Mouse (Mus musculus) right cerebral cortex, postnatal 25 days (tissue): ENCODE data around the gene Strap.
"Not testable (repeated sequence)": the region's sequence is repeated elsewhere in the genome, so short reads cannot be mapped to it uniquely, and the experiment has no call there.

Experiments
- DNase-seq: peaks from one replicate; pipeline ENCODE4 v3.0.0; 2022

Gene Strap

GRCm38 (mm10) chr6:137734846-137735609, at the start of gene Strap:
Gene Strap (plus strand): TSS chr6:137735078.
- DNase-seq: peak; percentile 92

DNA sequence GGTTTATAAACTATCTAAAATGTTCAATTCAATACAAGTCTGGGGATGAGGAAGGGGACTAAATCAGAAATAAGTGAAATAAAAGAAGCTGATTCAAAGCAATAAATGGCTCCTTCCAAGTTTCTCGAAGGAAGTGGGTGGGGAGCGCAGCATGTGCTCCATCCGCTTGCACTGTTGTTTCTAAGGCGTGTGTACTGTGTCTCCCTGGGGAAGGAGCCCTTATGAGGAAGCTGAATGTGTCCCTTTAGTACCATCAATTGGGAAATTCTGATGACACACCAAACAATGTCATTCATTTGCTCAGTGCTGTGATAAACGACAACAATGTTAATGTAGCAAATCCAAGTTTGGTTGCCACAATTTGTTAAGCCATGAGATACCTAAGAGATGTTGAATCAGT, 47.2 kb upstream of the Strap start:
- no peak for DNase-seq

GRCm38 (mm10) chr6:137688079-137688478, 46.8 kb upstream of the Strap start:
- DNase-seq: no peak

DNA sequence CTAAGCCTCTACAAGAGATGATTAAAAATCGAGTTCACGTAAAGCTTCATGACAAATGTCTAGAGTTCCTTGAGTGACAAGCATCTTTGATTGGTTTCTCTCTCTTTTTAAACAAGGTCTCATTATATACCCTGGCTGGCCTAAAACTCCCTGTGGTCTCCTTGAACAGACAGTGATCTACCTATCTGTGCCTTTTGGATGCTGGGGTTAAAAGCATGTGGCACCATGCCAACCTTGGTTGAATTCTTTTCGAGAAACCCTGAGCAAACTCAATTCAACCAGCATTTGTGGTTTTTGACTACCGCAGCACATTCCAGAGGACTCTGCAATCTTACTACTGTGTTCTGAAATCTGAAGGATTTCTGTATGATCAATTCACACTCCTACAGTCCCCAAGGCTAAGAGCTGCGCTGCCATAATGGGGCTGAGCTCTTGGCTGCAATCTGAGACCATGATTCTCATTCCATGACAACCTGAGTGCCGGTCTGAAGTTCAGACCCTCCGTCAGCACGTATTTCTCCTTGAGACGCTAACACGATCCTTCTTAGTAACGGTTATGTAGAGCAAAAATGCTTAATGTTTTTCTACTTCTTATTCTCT, 46.3 kb upstream of the Strap start:
- DNase-seq: no peak

GRCm38 (mm10) chr6:137690550-137691119, 44.2 kb upstream of the Strap start:
- no peak for DNase-seq

GRCm38 (mm10) chr6:137694310-137694709, 40.6 kb upstream of the Strap start:
- DNase-seq: no peak

GRCm38 (mm10) chr6:137695046-137695445, 39.8 kb upstream of the Strap start:
- no peak for DNase-seq

GRCm38 (mm10) chr6:137696445-137697204, 38.3 kb upstream of the Strap start:
- DNase-seq: no peak

- DNase-seq: no peak
Measured at GRCm38 (mm10) chr6:137699434-137699833, 35.4 kb upstream of the Strap start.

DNA sequence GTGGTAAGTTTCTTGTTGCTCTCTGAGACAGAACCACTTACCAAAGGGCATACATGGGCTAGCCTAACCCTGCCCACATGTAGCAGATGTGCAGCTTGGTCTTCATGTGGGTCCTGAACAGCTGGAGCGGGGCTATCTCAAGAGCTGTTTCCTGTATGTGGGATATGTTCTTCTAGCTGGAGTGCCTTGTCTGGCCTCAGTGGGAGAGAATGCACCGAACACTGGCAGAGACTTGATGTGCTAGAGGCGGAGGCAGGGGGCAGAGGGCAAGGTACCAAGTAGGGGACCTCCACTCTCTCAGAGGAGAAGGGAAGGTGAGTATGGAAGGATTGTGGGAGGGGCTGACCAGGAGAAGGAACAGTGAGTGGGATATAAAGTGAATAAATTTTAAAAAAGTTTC, 32.7 kb upstream of the Strap start:
- DNase-seq: no peak

DNA sequence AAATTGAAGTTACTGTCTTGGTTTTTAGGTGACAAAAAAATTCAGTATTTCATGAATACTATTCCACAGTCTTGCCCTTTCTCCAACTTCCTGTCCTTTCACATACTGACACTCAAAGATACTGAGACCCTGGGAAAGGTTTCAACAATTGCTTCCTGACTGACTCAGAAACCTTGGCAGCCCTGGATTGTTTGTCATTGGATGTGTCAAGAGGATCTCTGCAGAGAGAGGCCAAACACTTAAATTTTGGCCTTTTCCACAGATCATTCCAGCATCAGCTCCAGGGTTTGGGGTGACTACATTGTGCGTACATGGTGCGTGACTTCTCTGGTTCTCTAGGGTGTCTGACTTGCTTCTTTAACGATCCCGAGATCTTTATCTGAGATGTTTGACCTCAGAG, 32.0 kb upstream of the Strap start:
- DNase-seq: no peak

- DNase-seq: no peak
Measured at GRCm38 (mm10) chr6:137703431-137703830, 31.4 kb upstream of the Strap start.

GRCm38 (mm10) chr6:137704300-137704939, 30.5 kb upstream of the Strap start:
- no peak for DNase-seq

DNA sequence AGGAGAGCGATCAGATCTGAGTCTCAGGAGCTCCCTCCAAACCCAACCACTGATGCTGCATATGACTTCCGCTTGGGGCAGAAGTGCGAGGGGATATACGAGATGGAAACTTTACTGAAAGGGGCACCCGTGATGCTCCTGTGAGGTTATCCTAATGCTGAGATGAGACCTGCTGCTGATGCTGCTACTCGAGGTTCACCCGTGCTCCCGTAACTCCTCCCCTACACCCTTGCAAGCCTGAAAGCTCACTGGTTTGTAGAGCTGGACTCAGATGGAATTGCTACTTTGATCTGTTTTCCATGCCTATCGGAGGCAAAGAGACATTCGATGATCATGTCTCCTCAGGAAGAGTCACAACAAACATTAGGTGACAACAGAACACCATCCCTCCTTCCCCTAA, 28.7 kb upstream of the Strap start:
- DNase-seq: no peak

GRCm38 (mm10) chr6:137708726-137709405, 26.0 kb upstream of the Strap start:
- not testable (repeated sequence) for DNase-seq

- no peak for DNase-seq
Measured at GRCm38 (mm10) chr6:137710179-137711037, 24.5 kb upstream of the Strap start.

DNA sequence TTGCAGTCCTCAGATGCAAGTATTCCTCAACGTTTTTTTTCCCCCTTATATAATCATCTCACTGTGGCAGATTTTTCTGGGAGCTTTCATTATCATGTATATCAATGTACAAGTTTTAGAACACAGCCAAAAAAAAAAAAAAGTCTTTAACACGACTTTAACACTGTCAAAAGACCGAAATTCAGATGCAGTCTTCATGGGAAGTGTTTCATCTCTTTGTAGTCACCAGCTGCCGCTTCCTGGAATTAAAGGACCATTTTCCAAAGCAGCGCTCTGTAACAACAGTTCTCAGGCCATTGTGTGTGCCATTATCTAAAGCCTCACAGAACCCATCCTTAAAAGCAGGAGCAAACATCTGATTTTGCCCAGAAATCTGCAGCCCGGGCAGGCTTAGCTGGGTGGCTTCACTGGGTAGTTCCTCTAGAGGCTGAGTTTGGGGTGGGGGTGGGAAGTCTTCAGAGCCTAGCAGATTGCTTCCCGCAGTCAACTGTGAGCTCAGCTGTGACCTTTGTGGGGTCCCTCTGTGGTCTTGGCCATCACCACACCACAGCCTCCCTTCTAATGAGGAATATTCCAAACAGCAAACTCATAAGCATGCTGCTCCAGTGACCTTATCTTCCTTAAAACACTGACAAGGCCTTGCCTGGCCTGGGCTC, 22.1 kb upstream of the Strap start:
- DNase-seq: no peak

DNA sequence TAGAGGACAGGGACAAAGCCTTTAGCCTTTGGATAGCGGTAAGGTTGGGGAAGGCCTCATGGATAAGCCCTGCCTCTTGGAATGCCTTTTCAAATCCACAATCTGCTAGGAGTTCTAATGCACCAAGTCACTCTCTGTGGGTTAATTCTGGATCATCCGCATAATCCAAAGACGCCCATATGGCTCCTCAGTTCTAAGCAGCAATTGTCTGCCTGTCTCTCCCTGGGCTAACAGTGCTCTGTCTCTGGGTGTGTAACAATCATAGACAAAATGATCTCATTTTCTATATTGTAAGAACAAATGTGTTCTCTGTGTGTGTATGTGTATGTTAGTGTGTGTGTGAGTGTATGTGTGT, 21.6 kb upstream of the Strap start:
- no peak for DNase-seq

DNA sequence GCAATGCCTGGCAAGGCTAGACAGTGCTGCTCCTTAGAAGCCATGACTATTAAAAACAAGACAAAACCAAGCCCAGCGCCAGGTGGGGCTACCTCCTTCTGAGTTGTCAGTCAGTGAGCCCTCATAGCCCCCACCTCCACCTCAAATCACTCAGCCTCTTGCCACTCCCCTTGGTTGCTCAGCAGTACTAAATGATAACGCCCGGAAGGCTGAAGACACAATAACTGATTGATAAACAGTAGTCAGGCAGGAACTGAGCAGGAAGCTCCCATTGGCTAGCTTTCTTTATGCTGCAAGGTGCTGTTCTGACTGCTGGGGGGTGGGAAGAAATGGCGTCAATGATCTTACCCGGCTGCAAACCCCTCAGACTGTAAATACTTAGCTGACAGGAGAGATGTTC, 18.1 kb upstream of the Strap start:
- no peak for DNase-seq

DNA sequence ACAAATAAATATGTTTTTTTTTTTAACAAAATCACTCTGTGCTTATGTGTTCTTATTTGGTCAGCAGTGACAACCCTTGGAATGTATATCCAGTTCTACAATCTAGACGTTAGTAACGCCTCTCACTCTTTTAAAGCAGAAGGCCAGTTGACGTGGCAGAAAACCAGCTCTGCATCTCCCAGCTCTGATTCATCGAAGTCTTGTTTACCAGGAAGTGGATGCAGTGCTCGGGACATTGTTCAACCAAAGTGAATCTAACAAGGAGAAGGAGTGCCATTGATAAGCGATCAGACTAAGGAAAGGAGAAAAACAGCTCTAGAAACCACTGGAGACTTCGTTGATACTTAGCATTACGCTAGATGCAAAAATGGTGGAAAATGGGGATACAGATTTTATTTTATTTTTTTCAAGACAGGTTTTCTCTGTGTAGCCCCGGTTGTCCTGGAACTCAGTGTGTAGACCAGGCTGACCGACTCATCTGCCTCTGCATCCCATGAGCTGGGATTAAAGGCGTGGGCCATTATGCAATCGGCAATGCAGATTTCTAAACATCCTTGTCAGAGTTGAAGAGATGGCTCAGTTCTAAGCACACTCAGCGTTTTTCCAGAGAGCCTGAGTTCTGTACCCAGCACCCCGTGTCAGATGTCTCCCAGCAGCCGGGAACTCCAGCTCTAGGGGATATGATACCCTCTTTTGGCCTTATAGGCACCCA, 12.5 kb upstream of the Strap start:
- DNase-seq: no peak
